Mouse (Mus musculus) Patski (cell line): Measurements from ENCODE around the gene Tfb2m. TPM values are rescaled to one million over a fixed set of nuclear protein-coding genes. Genes with fewer than 3 reads are reported as not detected.

Experiments used
- ATAC-seq: fragments of 100-300 bp; one replicate; pipeline ENCODE4 v1.8.0; 2021
- CTCF ChIA-PET: fragments of 350-600 bp; sonication (Branson Sonifier 250); formaldehyde crosslinking; loops from one replicate; lab custom pipeline; 2022; ENCODE audit warnings: inconsistent platforms; lab: Charles Lee
- POLR2A ChIA-PET: fragments of 350-600 bp; sonication (Branson Sonifier 250); formaldehyde crosslinking; loops from one replicate; lab custom pipeline; 2022; ENCODE audit warnings: antibody characterized with exemption, inconsistent platforms; lab: Charles Lee
- DNase-seq: peaks from one replicate; pipeline ENCODE4 v3.0.0-alpha.2; 2011; ENCODE audit warnings: low read depth, low spot score
- H3K27me3 ChIP-seq: fragments of 371-371 bp; one replicate; pipeline ENCODE4 v1.5.1; 2021
- CTCF ChIP-seq: fragments of 100-300 bp; IDR thresholded peaks from one replicate; pipeline ENCODE4 v1.5.1; 2021
- in situ Hi-C: fragments of 300-500 bp; cut with MboI; formaldehyde crosslinking; loops from 3 replicates; pipeline ENCODE4 v1.11.1; 2018; ENCODE audit warnings: low pct_unique_long_range_greater_than_20kb, mixed read lengths
- polyA plus RNA-seq: library from polyadenylated mRNA; unstranded; gene quantifications from one replicate; pipeline ENCODE4 v1.2.3, GENCODE M21; 2021

Gene Tfb2m
- polyA plus RNA-seq, 1 experiment from 2014 or later: 28.7 TPM

GRCm38 (mm10) chr1:179560845-179561430 is 14.9 kb upstream of the Tfb2m start:
- H3K27me3 ChIP-seq: no peaks in the 10 kb centered on the region
- in situ Hi-C loops: no loop called here
- ChIA-PET CTCF (no interaction called here), POLR2A (no interaction called here)
- no peak for TF ChIP-seq CTCF
- ATAC-seq (no peak), DNase-seq (no peak)

GRCm38 (mm10) chr1:179559446-179560194 is 13.6 kb upstream of the Tfb2m start:
- CTCF ChIA-PET: interaction anchor here (0.8 to 1.7 kb wide), 5 partner anchors 8 to 64 kb away, joined by 3 read pairs; no protein-coding TSS in a partner anchor
- no peaks in the 10 kb centered on the region for H3K27me3 ChIP-seq
- DNase-seq (no peak), ATAC-seq (no peak)
- TF ChIP-seq CTCF: no peak
- in situ Hi-C loops: no loop called here
- POLR2A ChIA-PET: interaction anchor here (0.6 kb wide), 2 partner anchors 15 to 69 kb away, joined by 3 to 4 read pairs; no protein-coding TSS in a partner anchor

- no peak for ATAC-seq
- in situ Hi-C loops: no loop called here
- no peak for DNase-seq
- ChIA-PET CTCF (interaction anchor here (0.7 kb wide), 1 partner anchor 15 kb away, joined by 3 read pairs; no protein-coding TSS in a partner anchor), POLR2A (no interaction called here)
- no peak for TF ChIP-seq CTCF
- no peaks in the 10 kb centered on the region for H3K27me3 ChIP-seq
Observed at GRCm38 (mm10) chr1:179556921-179557320, 10.9 kb upstream of the Tfb2m start.

GRCm38 (mm10) chr1:179553949-179554347 is 7.9 kb upstream of the Tfb2m start:
- DNase-seq (no peak), ATAC-seq (no peak)
- no peaks in the 10 kb centered on the region for H3K27me3 ChIP-seq
- TF ChIP-seq CTCF: no peak
- in situ Hi-C loops: no loop called here
- ChIA-PET CTCF (interaction anchor here (1.3 to 1.9 kb wide), 3 partner anchors 51 to 70 kb away, joined by 3 to 4 read pairs (median 4); no protein-coding TSS in a partner anchor), POLR2A (no interaction called here)

- DNase-seq (no peak), ATAC-seq (no peak)
- CTCF ChIA-PET: interaction anchor here (1.3 to 1.9 kb wide), 3 partner anchors 51 to 70 kb away, joined by 3 to 4 read pairs (median 4); no protein-coding TSS in a partner anchor
- no peak for TF ChIP-seq CTCF
- in situ Hi-C loops: no loop called here
- POLR2A ChIA-PET: interaction anchor here (0.7 kb wide), 1 partner anchor 1195 kb away, joined by 3 read pairs; no protein-coding TSS in a partner anchor
- no peaks in the 10 kb centered on the region for H3K27me3 ChIP-seq
Observed at GRCm38 (mm10) chr1:179553197-179553948, 7.3 kb upstream of the Tfb2m start.

GRCm38 (mm10) chr1:179552751-179553150 is 6.7 kb upstream of the Tfb2m start:
- ATAC-seq (no peak), DNase-seq (no peak)
- TF ChIP-seq CTCF: no peak
- ChIA-PET POLR2A (interaction anchor here (0.5 to 0.7 kb wide), 2 partner anchors 243 to 1194 kb away, joined by 3 read pairs; no protein-coding TSS in a partner anchor), CTCF (interaction anchor here (1.3 to 1.9 kb wide), 3 partner anchors 50 to 71 kb away, joined by 3 to 4 read pairs (median 4); no protein-coding TSS in a partner anchor)
- in situ Hi-C loops: no loop called here
- no peaks in the 10 kb centered on the region for H3K27me3 ChIP-seq

- no peak for TF ChIP-seq CTCF
- ChIA-PET CTCF (no interaction called here), POLR2A (no interaction called here)
- in situ Hi-C loops: no loop called here
- ATAC-seq: no peak
- no peaks in the 10 kb centered on the region for H3K27me3 ChIP-seq
- no peak for DNase-seq
Observed at GRCm38 (mm10) chr1:179551921-179552320, 5.9 kb upstream of the Tfb2m start.

GRCm38 (mm10) chr1:179551336-179551735 is 5.3 kb upstream of the Tfb2m start:
- no peaks in the 10 kb centered on the region for H3K27me3 ChIP-seq
- ATAC-seq: no peak
- POLR2A ChIA-PET: no interaction called here
- CTCF ChIA-PET: interaction anchor here (1.3 to 1.6 kb wide), 2 partner anchors 8 to 11 kb away, joined by 3 to 8 read pairs; no protein-coding TSS in a partner anchor
- no peak for TF ChIP-seq CTCF
- in situ Hi-C loops: no loop called here
- no peak for DNase-seq

GRCm38 (mm10) chr1:179548996-179549752 is 3.1 kb upstream of the Tfb2m start:
- DNase-seq (no peak), ATAC-seq (no peak)
- H3K27me3 ChIP-seq: no peaks in the 10 kb centered on the region
- ChIA-PET CTCF (interaction anchor here (1.1 to 3.6 kb wide), 4 partner anchors 11 to 85 kb away, joined by 3 to 13 read pairs (median 3); no protein-coding TSS in a partner anchor), POLR2A (no interaction called here)
- in situ Hi-C loops: no loop called here
- TF ChIP-seq CTCF: no peak

GRCm38 (mm10) chr1:179548220-179548619 is 2.2 kb upstream of the Tfb2m start:
- CTCF ChIA-PET: interaction anchor here (1.4 to 3.6 kb wide), 2 partner anchors 12 to 75 kb away, joined by 3 to 13 read pairs; no protein-coding TSS in a partner anchor
- no peak for TF ChIP-seq CTCF
- DNase-seq (no peak), ATAC-seq (no peak)
- in situ Hi-C loops: no loop called here
- POLR2A ChIA-PET: no interaction called here
- no peaks in the 10 kb centered on the region for H3K27me3 ChIP-seq
